Mouse (Mus musculus): ENCODE data around the gene Hoxa9. TPM values are rescaled to one million over a fixed set of nuclear protein-coding genes. Genes with fewer than 3 reads are reported as not detected.

Gene Hoxa9
- polyA plus RNA-seq, 1 experiment from 2014 or later, result 0.13 TPM

- Histone ChIP-seq H3K4me2 (ENCODE audit: low read depth, low read length) (no peak overlapping the region), H3K27ac (ENCODE audit: low read length) (no peak overlapping the region), H3K4me3 (ENCODE audit: low read depth, low read length) (no peak overlapping the region), H3K9me3 (replicated peaks; ENCODE audit: control insufficient read depth, low read length) (no peaks in the 10 kb centered on the region), H3K9ac (ENCODE audit: low read depth, low read length) (no peak overlapping the region), H3K36me3 (ENCODE audit: control insufficient read depth, insufficient read depth) (no peaks in the 10 kb centered on the region), H3K4me1 (ENCODE audit: control insufficient read depth, low read depth, low read length) (peaks cover 3% of the 10 kb centered on the region; the same call in 1 of the 2 replicates), H3K27me3 (ENCODE audit: control insufficient read depth, insufficient read depth, low read depth, low read length) (peaks cover 62% of the 10 kb centered on the region)
- no peak for ATAC-seq (ENCODE audit: low read depth)
- 35% methylated on average over 6 of the region's 6 CpGs for WGBS (ENCODE audit: insufficient replicate concordance)
Observed at GRCm38 (mm10) chr6:52184668-52185067, 46.2 kb downstream of the Hoxa9 start.

- WGBS (ENCODE audit: insufficient replicate concordance), result 40% methylated on average over 10 of the region's 10 CpGs
- Histone ChIP-seq H3K4me1 (ENCODE audit: control insufficient read depth, low read depth, low read length) (peaks cover 3% of the 10 kb centered on the region; the same call in 1 of the 2 replicates), H3K36me3 (ENCODE audit: control insufficient read depth, insufficient read depth) (no peaks in the 10 kb centered on the region), H3K4me2 (ENCODE audit: low read depth, low read length) (peak overlapping the region; percentile 27; the same call in 1 of the 2 replicates), H3K27me3 (ENCODE audit: control insufficient read depth, insufficient read depth, low read depth, low read length) (peaks cover 62% of the 10 kb centered on the region), H3K27ac (ENCODE audit: low read length) (no peak overlapping the region), H3K9me3 (replicated peaks; ENCODE audit: control insufficient read depth, low read length) (no peaks in the 10 kb centered on the region), H3K9ac (ENCODE audit: low read depth, low read length) (no peak overlapping the region), H3K4me3 (ENCODE audit: low read depth, low read length) (no peak overlapping the region)
- peak; percentile 64 for ATAC-seq (ENCODE audit: low read depth)
Observed at GRCm38 (mm10) chr6:52183311-52184080, 47.4 kb downstream of the Hoxa9 start.

GRCm38 (mm10) chr6:52182793-52183192 is 48.1 kb downstream of the Hoxa9 start:
- H3K9me3 ChIP-seq (replicated peaks; ENCODE audit: control insufficient read depth, low read length), result no peaks in the 10 kb centered on the region
- no peak for ATAC-seq (ENCODE audit: low read depth)
- 67% methylated on average over 1 of the region's 1 CpGs for WGBS (ENCODE audit: insufficient replicate concordance)
- no peaks in the 10 kb centered on the region for H3K36me3 ChIP-seq (ENCODE audit: control insufficient read depth, insufficient read depth)
- H3K4me2 ChIP-seq (ENCODE audit: low read depth, low read length), result no peak overlapping the region; the same call in 1 of the 2 replicates
- no peak overlapping the region for H3K27ac ChIP-seq (ENCODE audit: low read length)
- peaks cover 3% of the 10 kb centered on the region; the same call in 1 of the 2 replicates for H3K4me1 ChIP-seq (ENCODE audit: control insufficient read depth, low read depth, low read length)
- H3K4me3 ChIP-seq (ENCODE audit: low read depth, low read length), result no peak overlapping the region
- H3K9ac ChIP-seq (ENCODE audit: low read depth, low read length), result no peak overlapping the region
- peaks cover 68% of the 10 kb centered on the region for H3K27me3 ChIP-seq (ENCODE audit: control insufficient read depth, insufficient read depth, low read depth, low read length)

GRCm38 (mm10) chr6:52182030-52182429 is 48.9 kb downstream of the Hoxa9 start:
- Histone ChIP-seq H3K36me3 (ENCODE audit: control insufficient read depth, insufficient read depth) (no peaks in the 10 kb centered on the region), H3K4me2 (ENCODE audit: low read depth, low read length) (no peak overlapping the region), H3K4me3 (ENCODE audit: low read depth, low read length) (no peak overlapping the region), H3K4me1 (ENCODE audit: control insufficient read depth, low read depth, low read length) (peaks cover 3% of the 10 kb centered on the region; the same call in 1 of the 2 replicates), H3K9me3 (replicated peaks; ENCODE audit: control insufficient read depth, low read length) (no peaks in the 10 kb centered on the region), H3K9ac (ENCODE audit: low read depth, low read length) (no peak overlapping the region), H3K27ac (ENCODE audit: low read length) (no peak overlapping the region), H3K27me3 (ENCODE audit: control insufficient read depth, insufficient read depth, low read depth, low read length) (peaks cover 68% of the 10 kb centered on the region)
- ATAC-seq (ENCODE audit: low read depth), result no peak
- WGBS (ENCODE audit: insufficient replicate concordance), result 48% methylated on average over 2 of the region's 2 CpGs

- 50% methylated on average over 3 of the region's 3 CpGs for WGBS (ENCODE audit: insufficient replicate concordance)
- Histone ChIP-seq H3K4me2 (ENCODE audit: low read depth, low read length) (no peak overlapping the region), H3K36me3 (ENCODE audit: control insufficient read depth, insufficient read depth) (no peaks in the 10 kb centered on the region), H3K4me1 (ENCODE audit: control insufficient read depth, low read depth, low read length) (peaks cover 3% of the 10 kb centered on the region; the same call in 1 of the 2 replicates), H3K4me3 (ENCODE audit: low read depth, low read length) (no peak overlapping the region), H3K9ac (ENCODE audit: low read depth, low read length) (no peak overlapping the region), H3K9me3 (replicated peaks; ENCODE audit: control insufficient read depth, low read length) (no peaks in the 10 kb centered on the region), H3K27ac (ENCODE audit: low read length) (no peak overlapping the region), H3K27me3 (ENCODE audit: control insufficient read depth, insufficient read depth, low read depth, low read length) (peaks cover 69% of the 10 kb centered on the region)
- ATAC-seq (ENCODE audit: low read depth), result no peak
Observed at GRCm38 (mm10) chr6:52180726-52181125, 50.2 kb downstream of the Hoxa9 start.

GRCm38 (mm10) chr6:52180213-52180710 is 50.6 kb downstream of the Hoxa9 start:
- ATAC-seq (ENCODE audit: low read depth), result no peak
- H3K27me3 ChIP-seq (ENCODE audit: control insufficient read depth, insufficient read depth, low read depth, low read length), result peaks cover 74% of the 10 kb centered on the region
- no peaks in the 10 kb centered on the region for H3K9me3 ChIP-seq (replicated peaks; ENCODE audit: control insufficient read depth, low read length)
- no peak overlapping the region for H3K27ac ChIP-seq (ENCODE audit: low read length)
- H3K4me1 ChIP-seq (ENCODE audit: control insufficient read depth, low read depth, low read length), result peaks cover 3% of the 10 kb centered on the region; the same call in 1 of the 2 replicates
- H3K9ac ChIP-seq (ENCODE audit: low read depth, low read length), result no peak overlapping the region
- WGBS (ENCODE audit: insufficient replicate concordance), result 40% methylated on average over 11 of the region's 11 CpGs
- no peak overlapping the region for H3K4me2 ChIP-seq (ENCODE audit: low read depth, low read length)
- no peaks in the 10 kb centered on the region for H3K36me3 ChIP-seq (ENCODE audit: control insufficient read depth, insufficient read depth)
- no peak overlapping the region for H3K4me3 ChIP-seq (ENCODE audit: low read depth, low read length)

- Histone ChIP-seq H3K27ac (ENCODE audit: low read length) (no peak overlapping the region), H3K9me3 (replicated peaks; ENCODE audit: control insufficient read depth, low read length) (no peaks in the 10 kb centered on the region), H3K4me3 (ENCODE audit: low read depth, low read length) (no peak overlapping the region), H3K27me3 (ENCODE audit: control insufficient read depth, insufficient read depth, low read depth, low read length) (peaks cover 78% of the 10 kb centered on the region), H3K9ac (ENCODE audit: low read depth, low read length) (peak overlapping the region; percentile 14; the same call in 1 of the 2 replicates), H3K4me1 (ENCODE audit: control insufficient read depth, low read depth, low read length) (peaks cover 3% of the 10 kb centered on the region; the same call in 1 of the 2 replicates), H3K4me2 (ENCODE audit: low read depth, low read length) (no peak overlapping the region), H3K36me3 (ENCODE audit: control insufficient read depth, insufficient read depth) (no peaks in the 10 kb centered on the region)
- no peak for ATAC-seq (ENCODE audit: low read depth)
- 29% methylated on average over 10 of the region's 10 CpGs for WGBS (ENCODE audit: insufficient replicate concordance)
Observed at GRCm38 (mm10) chr6:52179690-52180089, 51.2 kb downstream of the Hoxa9 start.

GRCm38 (mm10) chr6:52178918-52179665 is 51.8 kb downstream of the Hoxa9 start:
- H3K9ac ChIP-seq (ENCODE audit: low read depth, low read length), result peak overlapping the region; percentile 14; the same call in 1 of the 2 replicates
- WGBS (ENCODE audit: insufficient replicate concordance), result 27% methylated on average over 4 of the region's 4 CpGs
- H3K4me1 ChIP-seq (ENCODE audit: control insufficient read depth, low read depth, low read length), result peaks cover 3% of the 10 kb centered on the region; the same call in 1 of the 2 replicates
- no peak overlapping the region for H3K27ac ChIP-seq (ENCODE audit: low read length)
- no peaks in the 10 kb centered on the region for H3K9me3 ChIP-seq (replicated peaks; ENCODE audit: control insufficient read depth, low read length)
- no peak overlapping the region for H3K4me3 ChIP-seq (ENCODE audit: low read depth, low read length)
- peaks cover 76% of the 10 kb centered on the region for H3K27me3 ChIP-seq (ENCODE audit: control insufficient read depth, insufficient read depth, low read depth, low read length)
- H3K4me2 ChIP-seq (ENCODE audit: low read depth, low read length), result no peak overlapping the region
- no peaks in the 10 kb centered on the region for H3K36me3 ChIP-seq (ENCODE audit: control insufficient read depth, insufficient read depth)
- ATAC-seq (ENCODE audit: low read depth), result no peak

Measured in liver, embryonic 16.5 days (tissue).